Mouse (Mus musculus): Measurements from ENCODE around the gene Lyrm7. TPM values are rescaled to one million over a fixed set of nuclear protein-coding genes. Genes with fewer than 3 reads are reported as not detected.
A peak's percentile ranks its signal among the peaks of the same experiment; 100 is the strongest.
"Not testable (repeated sequence)": the region's sequence is repeated elsewhere in the genome, so short reads cannot be mapped to it uniquely, and the experiment has no call there.

The Lyrm7 gene
- 10 to 100 TPM; 15.1 to 22.3 (median 19.5) TPM for total RNA-seq (2022)

GRCm38 (mm10) chr11:54860256-54861038, at the start of gene Lyrm7:
Gene Lyrm7, minus strand, starts transcription at chr11:54860916.
- peak; percentile 96 to 97 for DNase-seq (ENCODE audit: low spot score in 2 of 2)

- DNase-seq (ENCODE audit: low spot score in 2 of 2), result no peak
Observed at GRCm38 (mm10) chr11:54910081-54910665, 49.5 kb upstream of the Lyrm7 start.

GRCm38 (mm10) chr11:54909273-54909672, 48.6 kb upstream of the Lyrm7 start:
- no peak for DNase-seq (ENCODE audit: low spot score in 2 of 2)

GRCm38 (mm10) chr11:54907259-54907658, 46.5 kb upstream of the Lyrm7 start:
- DNase-seq (ENCODE audit: low spot score in 2 of 2), result no peak

GRCm38 (mm10) chr11:54906466-54906865, 45.8 kb upstream of the Lyrm7 start:
- no peak for DNase-seq (ENCODE audit: low spot score in 2 of 2)

- DNase-seq (ENCODE audit: low spot score in 2 of 2), result peak in 1 of 2 experiments; percentile 38
Observed at GRCm38 (mm10) chr11:54905931-54906330, 45.2 kb upstream of the Lyrm7 start.

GRCm38 (mm10) chr11:54905086-54905485, 44.4 kb upstream of the Lyrm7 start:
- no peak for DNase-seq (ENCODE audit: low spot score in 2 of 2)

- DNase-seq (ENCODE audit: low spot score in 2 of 2), result no peak
Observed at GRCm38 (mm10) chr11:54903940-54904706, 43.4 kb upstream of the Lyrm7 start.

GRCm38 (mm10) chr11:54903339-54903738, 42.6 kb upstream of the Lyrm7 start:
- DNase-seq (ENCODE audit: low spot score in 2 of 2), result no peak

GRCm38 (mm10) chr11:54902333-54903323, 41.9 kb upstream of the Lyrm7 start, which contains the start of gene Gpx3:
Gene Gpx3, plus strand, starts transcription at chr11:54902453.
- DNase-seq (ENCODE audit: low spot score in 2 of 2), result peak; percentile 72 to 82

GRCm38 (mm10) chr11:54899657-54900056, 38.9 kb upstream of the Lyrm7 start:
- DNase-seq (ENCODE audit: low spot score in 2 of 2), result no peak

GRCm38 (mm10) chr11:54897470-54897869, 36.8 kb upstream of the Lyrm7 start:
- DNase-seq (ENCODE audit: low spot score in 2 of 2), result no peak

- DNase-seq (ENCODE audit: low spot score in 2 of 2), result not testable (repeated sequence)
Observed at GRCm38 (mm10) chr11:54896646-54897045, 35.9 kb upstream of the Lyrm7 start.

GRCm38 (mm10) chr11:54894589-54894988, 33.9 kb upstream of the Lyrm7 start:
- DNase-seq (ENCODE audit: low spot score in 2 of 2), result no peak

- DNase-seq (ENCODE audit: low spot score in 2 of 2), result no peak
Observed at GRCm38 (mm10) chr11:54892091-54892490, 31.4 kb upstream of the Lyrm7 start.

- no peak for DNase-seq (ENCODE audit: low spot score in 2 of 2)
Observed at GRCm38 (mm10) chr11:54891341-54891740, 30.6 kb upstream of the Lyrm7 start.

- DNase-seq (ENCODE audit: low spot score in 2 of 2), result no peak
Observed at GRCm38 (mm10) chr11:54887927-54888326, 27.2 kb upstream of the Lyrm7 start.

GRCm38 (mm10) chr11:54885406-54885805, 24.7 kb upstream of the Lyrm7 start:
- no peak for DNase-seq (ENCODE audit: low spot score in 2 of 2)

- peak; percentile 70 to 83 for DNase-seq (ENCODE audit: low spot score in 2 of 2)
Observed at GRCm38 (mm10) chr11:54884937-54885336, 24.2 kb upstream of the Lyrm7 start.

GRCm38 (mm10) chr11:54884197-54884828, 23.6 kb upstream of the Lyrm7 start:
- no peak for DNase-seq (ENCODE audit: low spot score in 2 of 2)

All from gastrocnemius, adult 8-10 months (tissue).